Mouse (Mus musculus): ENCODE measurements around the gene Tnfaip8l1.

Gene Tnfaip8l1

DNA sequence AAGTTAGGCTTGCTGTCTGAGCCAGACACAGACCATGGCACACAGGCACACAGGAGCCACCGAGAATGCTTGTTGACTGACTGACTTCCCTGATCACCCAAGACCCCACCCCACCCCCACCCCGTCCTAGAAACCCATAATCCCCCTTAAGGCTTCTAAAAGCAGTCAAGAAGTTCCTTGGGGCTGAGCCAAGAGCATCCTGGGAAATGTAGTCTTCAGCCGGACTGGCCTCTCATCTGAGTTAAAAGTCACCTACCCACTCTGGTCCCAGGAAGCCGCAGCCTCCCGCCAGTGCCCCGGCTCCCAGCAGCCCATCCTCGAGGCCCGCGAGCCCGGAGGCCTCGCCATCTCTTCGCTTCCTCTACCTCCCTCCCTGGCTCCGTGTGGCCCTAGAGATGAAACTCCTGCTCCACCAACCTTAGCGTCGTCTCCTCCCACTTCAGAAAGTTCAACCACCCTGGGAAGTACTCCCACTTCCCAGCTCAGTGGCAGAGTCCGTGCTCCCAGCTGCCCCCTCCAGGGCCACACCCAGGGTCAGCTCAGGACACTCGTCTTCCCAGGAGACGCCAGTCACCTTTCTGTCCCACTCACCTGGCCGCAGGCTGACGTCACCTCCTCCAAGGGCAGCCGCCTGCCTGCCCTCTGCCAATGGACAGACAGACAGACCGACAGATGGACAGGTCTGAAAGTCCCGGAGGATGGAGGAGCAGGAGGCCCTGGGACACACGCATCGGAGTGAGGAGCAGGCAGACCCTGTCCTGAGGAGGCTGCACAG is 24.3 kb upstream of the Tnfaip8l1 start:
- in situ Hi-C loops (cut with MboI, MseI), result no loop called here

DNA sequence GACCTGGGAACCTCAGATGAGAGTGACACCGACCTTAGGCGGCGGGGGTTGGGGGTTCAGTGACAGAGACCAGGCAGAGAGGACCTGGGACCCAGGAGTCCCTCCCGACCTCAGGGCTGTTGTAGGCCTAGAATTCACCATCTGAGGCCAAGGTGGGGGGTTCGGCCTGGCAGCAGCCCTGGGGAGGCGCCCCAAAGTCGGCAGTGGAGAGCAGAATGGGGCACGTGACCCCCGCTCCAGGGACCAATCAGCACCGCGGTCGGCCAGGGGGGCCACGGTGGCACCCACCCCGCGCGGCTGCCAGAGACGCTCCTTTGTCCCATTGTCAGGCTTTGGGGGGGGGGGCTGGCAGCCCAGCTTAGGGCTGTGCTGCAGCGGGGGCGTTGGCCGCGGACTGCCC is 22.9 kb upstream of the Tnfaip8l1 start:
- in situ Hi-C loops (cut with MboI, MseI), result no loop called here

DNA sequence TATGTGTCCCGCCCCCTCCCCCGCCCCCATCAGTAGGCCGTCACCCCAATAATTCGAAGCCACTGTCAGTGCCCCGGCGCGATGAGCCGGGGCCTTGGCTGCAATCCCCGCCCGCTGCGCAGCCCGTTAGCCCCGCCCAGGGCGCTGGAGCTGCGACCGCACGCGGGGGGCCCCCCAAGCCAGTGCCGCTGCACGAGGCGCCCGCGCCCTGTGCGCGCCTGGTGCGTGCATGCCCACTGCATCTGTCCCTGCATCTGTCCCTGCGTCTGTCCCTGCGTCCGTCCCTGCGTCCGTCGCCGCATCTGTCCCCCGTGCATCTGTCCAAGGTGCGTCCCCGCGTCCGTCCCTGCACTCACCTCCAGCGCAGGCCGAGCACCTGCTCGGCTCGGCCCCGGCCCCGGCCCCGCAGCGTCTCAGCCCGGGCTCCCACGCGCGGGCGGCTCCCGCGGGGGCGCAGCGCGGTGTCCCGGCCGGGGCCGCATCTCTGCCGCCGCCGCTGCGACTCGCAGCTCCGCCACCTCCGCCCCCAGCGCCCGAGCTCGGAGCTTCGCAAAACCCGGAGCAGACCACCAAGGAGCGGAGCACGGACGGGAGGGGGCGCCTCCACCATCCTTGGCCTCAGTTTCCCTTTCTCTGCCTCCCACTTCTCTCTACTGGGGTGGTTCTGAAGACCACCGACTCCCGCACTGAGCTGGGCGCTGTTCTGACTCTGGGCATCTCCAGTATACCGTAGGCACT is 22.2 kb upstream of the Tnfaip8l1 start, which contains the start of gene Sema6b:
Sema6b (minus strand) TSS at position 486 of the 738 bp plus-strand sequence.
- in situ Hi-C loops (cut with MboI, MseI), result no loop called here

DNA sequence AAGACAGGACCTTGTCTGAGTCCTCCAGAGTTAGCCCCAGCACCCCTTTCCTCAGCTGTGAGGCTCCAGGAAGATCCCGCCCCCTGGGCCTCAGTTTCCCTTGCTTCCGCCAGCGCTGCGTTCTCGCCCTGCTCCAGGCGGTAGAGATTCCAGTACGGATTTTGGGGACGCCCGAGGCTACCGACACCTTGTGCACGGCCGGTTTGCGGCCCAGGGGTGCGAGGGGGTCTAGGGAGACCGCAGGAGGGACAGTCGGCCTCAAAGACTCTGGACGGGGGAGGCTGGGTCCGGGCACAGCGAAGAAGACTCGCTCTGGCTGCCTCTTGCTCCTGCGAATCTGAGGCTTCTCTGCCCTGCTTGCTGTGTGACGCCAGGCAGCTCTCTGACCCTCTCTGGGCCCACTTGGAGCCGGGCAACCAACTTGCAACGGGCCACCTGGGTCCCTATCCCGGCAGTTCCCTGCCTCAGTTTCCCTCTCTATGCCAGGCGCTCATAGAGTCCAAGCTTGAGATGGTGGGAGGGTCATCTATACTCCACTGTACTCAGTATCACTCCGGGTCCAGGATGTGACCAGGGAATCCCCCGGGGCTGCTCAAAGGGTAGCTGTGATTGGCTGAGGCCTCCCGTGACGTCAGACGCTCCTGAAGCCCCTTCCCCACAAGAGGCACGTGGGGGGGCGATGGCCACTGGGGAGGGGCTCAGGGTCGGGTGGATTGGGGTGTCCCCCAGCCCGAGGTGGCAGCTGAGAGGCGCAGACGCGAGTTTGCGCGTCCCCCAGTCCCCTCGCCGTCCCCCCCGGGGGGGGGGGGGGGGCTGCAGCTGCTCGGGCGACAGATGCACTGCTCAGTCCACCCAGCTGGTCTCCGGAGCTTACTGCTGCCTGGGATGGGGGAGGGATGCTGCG is 20.3 kb upstream of the Tnfaip8l1 start:
- in situ Hi-C loops (cut with MboI, MseI), result no loop called here

DNA sequence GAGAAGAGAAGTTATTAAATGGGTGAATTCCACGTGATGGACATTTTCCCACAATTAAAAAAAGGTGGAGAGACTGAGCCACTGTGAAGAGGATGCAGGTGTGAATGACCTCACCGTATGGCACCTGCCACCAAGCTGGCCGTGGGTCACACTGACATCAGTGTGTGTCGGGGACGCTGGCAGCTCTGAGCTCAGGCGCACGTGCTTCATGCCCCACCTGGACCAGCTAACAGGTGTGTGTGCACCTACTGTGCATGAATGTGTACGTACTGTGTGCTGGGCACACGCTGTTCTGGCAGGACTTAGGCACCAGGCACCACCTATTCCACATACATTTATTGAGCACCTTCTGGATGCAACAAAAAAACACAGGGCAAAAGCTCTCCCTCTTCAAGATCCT is 17.7 kb upstream of the Tnfaip8l1 start:
- in situ Hi-C loops (cut with MboI, MseI), result no loop called here

DNA sequence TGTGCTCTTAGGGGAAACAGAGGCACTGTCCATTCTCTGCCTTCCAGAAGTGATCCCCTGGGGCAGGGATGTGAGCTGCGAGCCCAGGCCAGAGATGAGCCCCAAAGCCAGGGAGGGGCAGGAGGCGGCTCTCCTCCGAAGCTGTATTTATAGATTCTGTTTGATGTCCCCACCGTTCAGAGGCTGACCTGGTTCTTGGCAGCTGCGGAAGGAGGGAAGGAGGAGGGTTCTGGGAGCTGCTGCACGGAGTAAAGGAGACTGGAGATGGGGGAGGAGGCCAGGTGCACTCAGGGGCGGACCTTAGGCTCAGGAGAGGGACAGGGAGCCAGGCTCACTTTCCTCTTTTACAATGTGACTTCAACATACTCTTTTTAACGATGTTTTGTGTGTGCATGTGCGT is 16.1 kb upstream of the Tnfaip8l1 start:
- in situ Hi-C loops (cut with MboI, MseI), result no loop called here

DNA sequence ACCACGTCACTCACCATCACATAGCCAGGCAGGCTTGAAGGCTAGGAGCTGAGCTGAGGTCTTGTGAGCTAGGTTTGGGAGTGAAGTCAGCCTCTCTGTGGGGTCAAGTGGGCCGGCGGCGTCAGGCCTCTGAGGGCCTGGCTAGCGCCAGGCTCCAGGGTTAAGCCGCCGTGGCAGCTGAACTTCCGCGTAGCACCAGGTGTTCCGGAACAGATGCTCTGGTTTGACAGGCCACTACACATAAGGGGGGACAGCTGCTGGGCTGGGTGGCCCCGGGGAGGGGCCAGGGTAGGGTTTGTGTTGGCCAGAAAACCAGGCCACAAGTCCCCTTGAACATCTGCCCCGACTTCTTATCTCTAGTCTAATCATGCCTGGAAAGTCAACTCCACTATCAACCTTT is 14.9 kb upstream of the Tnfaip8l1 start:
- in situ Hi-C loops (cut with MboI, MseI), result no loop called here

DNA sequence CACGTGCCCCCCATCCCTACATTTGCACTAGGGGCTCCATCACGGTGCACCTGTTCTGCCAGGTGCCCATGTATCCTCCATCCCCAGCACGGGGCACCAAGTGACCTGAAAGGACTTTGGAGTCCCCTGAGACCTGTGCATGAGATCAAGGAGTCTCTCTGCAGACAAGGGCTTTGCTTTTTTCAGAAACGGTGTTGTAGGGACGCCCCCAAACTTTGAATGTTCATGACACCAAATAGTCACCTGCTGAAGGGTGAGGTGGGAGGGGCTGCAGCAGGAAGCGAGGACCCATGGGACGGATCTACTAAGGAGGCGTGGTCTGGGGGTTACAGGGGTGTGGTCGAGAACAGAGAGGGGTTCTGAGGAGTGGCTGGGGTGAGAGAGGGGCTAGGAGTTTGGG is 14.0 kb upstream of the Tnfaip8l1 start:
- in situ Hi-C loops (cut with MboI, MseI), result no loop called here

DNA sequence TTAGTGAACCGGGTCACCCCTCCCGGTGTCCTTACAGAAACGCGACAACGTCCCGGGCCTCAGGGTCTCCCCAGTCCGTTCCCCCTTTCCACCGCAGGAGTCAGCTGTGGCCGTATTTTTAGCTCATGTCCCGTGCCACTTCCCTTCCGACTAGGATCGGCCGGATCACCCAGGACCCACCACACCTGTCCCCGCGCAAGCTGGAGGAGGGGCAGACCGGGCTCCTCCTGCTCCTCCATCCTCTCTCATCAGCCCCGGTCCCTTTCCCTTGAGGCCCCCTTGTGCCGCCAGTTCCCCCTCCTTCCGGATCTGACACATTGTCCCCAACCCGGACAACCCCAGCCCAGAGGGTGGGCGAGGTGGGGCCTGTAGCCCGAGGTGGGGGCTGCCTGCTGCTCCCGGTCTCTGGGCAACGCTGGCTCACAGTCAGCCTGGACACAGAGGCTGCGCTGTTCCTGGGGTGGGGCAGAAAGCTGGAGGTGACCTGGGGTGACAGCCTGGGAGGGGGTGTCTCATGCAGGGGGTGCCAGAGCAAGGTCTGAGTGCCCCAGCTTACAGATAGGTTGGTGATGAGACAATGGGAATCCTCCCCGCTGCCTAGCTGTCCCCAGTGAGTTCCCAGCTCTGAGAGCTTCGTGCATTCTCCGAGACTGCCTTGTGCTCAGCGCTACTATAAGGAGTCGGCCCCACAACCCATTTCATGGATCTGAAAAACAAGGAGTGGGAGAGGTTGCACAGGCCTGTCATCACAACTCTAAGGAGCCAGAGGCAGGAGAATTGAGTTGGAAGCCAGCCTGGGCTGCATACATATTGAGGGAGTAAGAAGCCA is 13.3 kb upstream of the Tnfaip8l1 start:
- in situ Hi-C loops (cut with MboI, MseI), result no loop called here

DNA sequence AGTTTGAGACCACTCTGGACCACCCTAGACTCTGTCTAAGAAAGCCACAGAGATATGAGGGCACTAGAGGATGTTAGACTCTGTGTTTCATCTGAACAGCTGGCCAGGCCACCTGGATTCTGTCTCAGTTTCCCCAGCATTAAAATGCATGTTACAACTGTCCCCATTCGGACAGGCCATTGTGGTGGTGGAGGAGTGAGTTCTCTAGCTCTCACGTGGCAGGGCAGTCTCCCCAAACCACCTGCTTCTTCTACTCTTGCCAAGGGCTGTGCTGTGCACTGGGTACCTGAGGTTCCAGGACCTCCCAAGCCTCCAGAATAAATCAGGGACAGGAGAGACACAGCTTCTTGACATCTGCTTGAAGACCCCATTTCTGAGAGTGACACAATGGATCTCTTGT is 12.4 kb upstream of the Tnfaip8l1 start:
- in situ Hi-C loops (cut with MboI, MseI), result no loop called here

DNA sequence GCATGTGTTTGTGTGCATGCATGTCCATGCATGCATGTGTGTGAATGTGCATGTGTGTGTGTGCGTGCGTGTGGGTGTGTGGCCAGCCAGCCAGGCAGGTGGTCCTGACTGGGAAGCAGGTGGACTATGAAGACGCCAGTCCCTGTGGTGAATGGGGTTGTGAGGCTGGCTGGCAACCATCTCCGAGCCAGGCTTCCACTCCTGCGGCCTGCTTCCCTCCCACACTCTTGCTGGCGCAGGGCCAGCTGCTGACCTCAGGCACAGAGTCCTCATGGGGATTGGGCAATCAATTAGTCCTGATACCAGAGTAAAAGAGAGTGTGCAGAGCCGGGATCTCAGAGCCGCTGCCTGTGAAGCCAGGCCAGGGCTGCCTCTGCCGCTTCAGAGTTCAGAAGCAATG is 8.6 kb upstream of the Tnfaip8l1 start:
- in situ Hi-C loops (cut with MboI, MseI), result no loop called here

DNA sequence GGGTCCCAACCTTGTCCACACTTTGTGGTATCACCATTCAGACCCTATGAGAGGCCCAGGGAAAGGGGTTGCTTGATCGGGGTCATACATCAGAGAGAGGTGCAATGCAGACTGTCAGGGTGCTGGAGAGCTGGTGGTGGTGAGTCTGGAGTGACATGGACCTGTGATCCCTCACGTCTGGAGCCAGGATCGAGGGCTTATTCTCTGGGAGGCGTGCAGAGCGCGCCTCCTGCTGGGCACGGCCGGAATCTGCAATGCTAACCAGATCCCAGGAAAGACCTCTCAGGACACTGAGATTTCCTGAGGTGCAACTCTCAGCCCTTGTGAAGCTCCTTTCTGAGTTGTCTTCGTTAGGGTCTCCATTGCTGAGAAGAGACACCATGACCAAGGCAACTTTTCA is 2.5 kb upstream of the Tnfaip8l1 start:
- in situ Hi-C loops (cut with MboI, MseI), result loop anchor here in 1 of 2 experiments (5.0 kb wide), 1 partner anchor 42 kb away; the partner anchor contains the start of gene Plin5

DNA sequence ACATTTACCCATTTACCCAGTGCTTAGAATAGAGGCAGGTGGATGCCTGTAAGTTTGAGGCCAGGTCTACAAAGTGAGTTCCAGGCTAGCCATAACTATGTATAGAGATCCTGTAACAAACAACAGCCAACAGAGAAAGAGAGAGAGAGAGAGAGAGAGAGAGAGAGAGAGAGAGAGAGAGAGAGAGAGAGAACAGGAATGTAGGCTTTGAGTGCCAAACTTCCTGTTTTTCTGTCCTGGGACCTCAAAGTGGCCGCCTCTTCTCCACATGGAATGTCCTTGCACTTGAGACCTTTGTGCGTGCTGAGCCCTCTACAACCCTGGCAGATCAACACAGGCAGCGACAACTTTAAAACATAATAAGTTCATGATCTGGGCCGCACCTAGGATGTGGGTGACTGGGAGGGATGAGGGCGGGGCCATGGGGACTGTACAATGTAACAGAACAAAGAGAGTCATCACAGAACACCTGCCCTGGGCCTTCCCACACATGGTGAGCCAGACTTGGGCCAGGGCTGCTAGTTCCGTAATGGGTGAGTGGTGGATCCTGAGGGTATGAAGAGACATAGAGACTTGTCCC is 1.3 kb downstream of the Tnfaip8l1 start:
- in situ Hi-C loops (cut with MboI, MseI), result loop anchor here in 1 of 2 experiments (5.0 kb wide), 1 partner anchor 46 kb away; the partner anchor contains the start of gene Plin5

DNA sequence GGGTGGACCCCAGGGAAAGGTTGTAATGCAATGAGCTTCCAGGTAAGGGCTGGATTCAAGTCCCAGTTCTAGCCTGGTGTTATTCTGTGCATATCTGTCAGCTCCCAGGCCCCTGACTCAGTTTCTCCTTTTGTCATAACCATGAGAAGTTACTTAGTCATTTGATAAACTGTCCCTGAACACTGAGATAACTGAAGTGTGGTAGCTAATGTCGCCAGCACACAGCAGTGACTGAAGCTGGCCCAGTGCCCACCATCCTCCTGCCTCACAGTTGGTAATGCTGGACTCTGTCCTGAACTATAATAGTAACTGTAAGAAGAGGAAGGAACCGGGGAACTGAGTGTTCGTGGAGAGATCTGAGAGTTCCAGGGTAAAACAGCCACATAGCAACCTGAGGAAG is 2.2 kb downstream of the Tnfaip8l1 start:
- in situ Hi-C loops (cut with MboI, MseI), result loop anchor here in 1 of 2 experiments (5.0 kb wide), 1 partner anchor 47 kb away; the partner anchor contains the start of gene Plin5

DNA sequence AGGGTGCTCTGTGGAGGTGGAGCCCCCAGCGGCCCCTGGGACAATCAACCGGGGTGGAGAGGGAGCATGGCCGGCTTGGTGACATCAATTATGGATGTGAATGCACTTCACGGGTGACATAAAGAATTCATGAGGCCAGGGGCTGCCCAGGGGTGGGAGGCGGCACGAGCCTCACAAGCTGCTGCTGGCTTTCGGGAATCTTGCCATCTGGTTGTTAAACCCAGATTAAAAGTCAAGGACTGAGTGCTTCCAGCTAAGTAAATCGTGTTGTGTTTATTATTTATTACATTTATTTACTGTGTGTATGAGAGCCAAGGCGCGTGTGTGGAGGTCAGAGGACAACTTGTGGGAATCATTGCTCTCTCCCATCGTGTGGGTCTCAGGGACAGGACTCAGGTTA is 3.4 kb downstream of the Tnfaip8l1 start:
- in situ Hi-C loops (cut with MboI, MseI), result no loop called here

DNA sequence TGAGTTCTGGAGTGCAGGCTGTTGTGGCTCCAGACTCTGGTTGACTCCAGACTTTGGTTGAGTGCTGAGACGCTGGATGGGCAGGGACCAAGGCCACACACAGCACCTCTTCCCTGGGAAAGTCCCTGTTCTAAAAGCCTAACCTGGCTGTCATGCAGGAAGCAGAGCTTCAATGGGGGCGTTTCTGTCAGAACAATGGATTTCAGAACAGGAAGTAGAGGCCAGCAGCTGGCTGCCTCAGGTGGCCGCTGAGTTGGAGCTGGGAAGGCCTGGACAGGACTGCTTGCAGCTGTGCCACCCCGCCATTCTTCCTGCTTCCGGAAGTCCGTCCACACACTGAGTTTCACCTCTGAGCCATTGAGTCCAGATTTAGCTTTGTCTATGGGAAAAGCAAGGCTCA is 7.6 kb downstream of the Tnfaip8l1 start:
- in situ Hi-C loops (cut with MboI, MseI), result no loop called here

DNA sequence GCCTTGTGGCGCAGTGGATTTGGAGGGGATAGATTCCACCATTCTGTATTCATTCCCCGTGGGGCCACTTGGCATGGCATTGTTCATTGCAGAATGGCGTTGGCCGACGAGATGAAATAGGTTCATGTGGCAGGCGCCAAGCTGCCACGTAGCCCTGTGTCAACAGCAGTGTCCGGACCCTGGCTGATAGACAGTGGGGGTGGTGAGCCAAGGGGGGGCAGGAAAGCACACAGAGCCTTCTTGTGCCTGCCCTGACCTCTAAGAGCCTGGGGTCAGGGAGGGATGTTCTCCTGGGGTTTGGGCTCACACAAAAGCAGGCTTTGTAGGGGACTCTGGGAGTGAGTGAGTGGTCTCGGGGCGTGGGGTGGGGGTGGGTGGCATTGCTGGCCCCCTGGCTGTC is 8.4 kb downstream of the Tnfaip8l1 start:
- in situ Hi-C loops (cut with MboI, MseI), result no loop called here

DNA sequence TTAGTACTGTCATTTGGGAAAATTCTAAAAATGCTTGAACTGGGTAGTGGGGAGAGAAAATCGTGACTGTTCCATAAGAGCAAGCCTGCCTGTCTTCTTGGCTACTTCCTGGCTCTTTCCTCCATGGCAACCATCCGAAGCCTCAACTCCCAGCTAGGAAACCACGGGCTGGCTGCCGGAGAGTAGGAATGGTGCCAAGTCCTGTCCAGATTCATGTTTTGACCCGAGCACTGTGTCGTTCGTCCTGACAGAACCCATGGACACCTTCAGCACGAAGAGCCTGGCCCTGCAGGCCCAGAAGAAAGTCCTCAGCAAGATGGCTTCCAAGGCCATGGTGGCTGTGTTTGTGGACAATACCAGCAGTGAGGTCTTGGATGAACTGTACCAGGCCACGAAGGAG is 9.2 kb downstream of the Tnfaip8l1 start:
- in situ Hi-C loops (cut with MboI, MseI), result no loop called here

DNA sequence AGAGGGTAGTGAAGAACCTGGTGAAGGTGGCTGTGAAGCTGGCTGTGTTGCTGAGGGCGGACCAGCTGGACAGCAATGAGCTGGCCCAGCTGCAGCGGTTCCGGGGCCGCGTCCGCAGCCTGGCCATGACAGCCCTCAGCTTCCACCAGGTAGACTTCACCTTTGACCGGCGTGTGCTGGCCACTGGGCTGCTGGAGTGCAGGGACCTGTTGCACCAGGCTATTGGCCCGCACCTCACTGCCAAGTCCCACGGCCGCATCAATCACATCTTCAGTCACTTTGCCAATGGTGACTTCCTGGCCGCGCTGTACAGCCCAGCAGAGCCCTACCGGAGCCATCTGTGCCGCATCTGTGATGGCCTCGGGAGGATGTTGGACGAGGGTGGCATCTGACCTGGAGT is 9.6 kb downstream of the Tnfaip8l1 start:
- in situ Hi-C loops (cut with MboI, MseI), result no loop called here

DNA sequence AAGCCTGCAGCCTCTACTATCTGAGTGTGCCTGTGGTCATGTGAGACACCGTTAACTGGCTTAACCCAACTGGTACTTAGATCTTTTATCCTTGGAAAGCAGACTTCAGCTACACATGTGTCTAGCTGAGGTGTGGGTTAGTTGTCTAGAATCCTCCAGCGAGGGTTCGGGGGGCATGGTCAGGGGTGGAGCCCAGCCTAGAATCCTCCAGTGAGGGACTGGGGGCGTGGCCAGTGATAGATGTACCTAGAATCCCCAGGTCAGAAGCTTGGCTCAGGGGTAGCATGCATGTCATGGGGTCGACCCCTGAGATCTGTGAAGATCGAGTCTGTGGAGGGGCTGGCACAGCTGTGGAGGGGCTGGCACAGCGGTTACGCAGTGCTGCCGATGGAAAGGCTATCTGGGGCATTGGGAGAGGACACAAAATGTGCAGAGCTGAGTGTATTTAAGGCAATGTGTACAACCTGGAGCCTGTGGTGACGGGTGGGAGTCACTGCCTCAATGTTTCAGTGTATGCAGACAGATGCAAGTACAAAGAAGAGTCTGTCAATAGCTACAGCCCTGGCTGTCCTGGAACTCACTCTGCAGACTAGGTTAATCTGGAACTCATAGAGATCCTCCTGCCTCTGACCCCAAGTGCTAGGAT is 11.2 kb downstream of the Tnfaip8l1 start:
- in situ Hi-C loops (cut with MboI, MseI), result no loop called here

All from T-helper 17 cell (primary cell).